Mouse (Mus musculus) G1E (cell line): ENCODE measurements around the gene Stard3. TPM values are rescaled to one million over a fixed set of nuclear protein-coding genes. Genes with fewer than 3 reads are reported as not detected.

ENCODE experiments used
- ATAC-seq: 2 replicates; pipeline ENCODE4 v1.8.0; 2016; ENCODE audit warnings: mild to moderate bottlenecking; ENCODE audit not compliant: insufficient number of reproducible peaks, poor library complexity, low FRiP score, severe bottlenecking; ENCODE audit errors: extremely low read depth
- DNase-seq: peaks from one replicate; pipeline ENCODE4 v3.0.0; 2012; ENCODE audit warnings: low spot score
- H3K27me3 ChIP-seq: 2 replicates; pipeline ENCODE4 v1.6.1; 2012; ENCODE audit warnings: mild to moderate bottlenecking, low read length, inconsistent platforms; ENCODE audit not compliant: insufficient read depth
- H3K36me3 ChIP-seq: replicated peaks from 2 replicates; pipeline ENCODE3; 2012; ENCODE audit warnings: mild to moderate bottlenecking, inconsistent platforms
- H3K4me1 ChIP-seq: 2 replicates; pipeline ENCODE4 v1.6.1; 2012; ENCODE audit warnings: low read depth, low read length, inconsistent platforms, mixed read lengths; ENCODE audit not compliant: insufficient read depth
- H3K4me3 ChIP-seq: 2 replicates; pipeline ENCODE4 v1.5.1; 2012; ENCODE audit warnings: low read depth, mild to moderate bottlenecking, inconsistent platforms, low read length, moderate library complexity, mixed read lengths
- H3K9me3 ChIP-seq: replicated peaks from 2 replicates; pipeline ENCODE4 v1.6.1; 2012; ENCODE audit warnings: inconsistent platforms
- CTCF ChIP-seq: IDR thresholded peaks from 2 replicates; pipeline ENCODE4 v1.5.1; 2012; ENCODE audit warnings: low read depth, low read length, inconsistent platforms, mixed read lengths
- GATA1 ChIP-seq: IDR thresholded peaks from 2 replicates; pipeline ENCODE4 v1.6.1; 2012; ENCODE audit warnings: borderline replicate concordance, low read length, inconsistent platforms, mixed read lengths
- GATA2 ChIP-seq: IDR thresholded peaks from 2 replicates; pipeline ENCODE4 v1.6.1; 2012; ENCODE audit warnings: low read depth, low read length, inconsistent platforms, borderline replicate concordance
- POLR2AphosphoS5 ChIP-seq: IDR thresholded peaks from 2 replicates; pipeline ENCODE4 v1.6.1; 2012; ENCODE audit warnings: low read depth, low read length, inconsistent platforms; ENCODE audit not compliant: insufficient replicate concordance
- TAL1 ChIP-seq: conservative IDR thresholded peaks from 2 replicates; pipeline ENCODE4 v1.6.1; 2012; ENCODE audit warnings: low read depth, low read length, inconsistent platforms, mixed read lengths
- polyA plus RNA-seq: library from polyadenylated mRNA; stranded (reverse); fragments of >175 nt; gene quantifications from 2 replicates; pipeline ENCODE4 v1.2.3, GENCODE M21; 2012
- total RNA-seq, 2 experiments: library from RNA; stranded (forward) in 1 of 2; stranded (reverse) in 1 of 2; fragments of 200-1000 nt in 1 of 2; fragments of >200 nt in 1 of 2; fragmentation: Nextera tagmentation in 1 of 2; gene quantifications; 2 replicates each; pipeline ENCODE4 v1.2.3; 2014 to 2017

Gene Stard3
- total and polyA plus RNA-seq, 3 experiments: 10.9 to 22.9 (median 18.5) TPM

GRCm38 (mm10) chr11:98360866-98361521 is 2.8 kb downstream of the Stard3 start:
- peaks cover 49% of the 10 kb centered on the region for H3K4me1 ChIP-seq
- H3K4me3 ChIP-seq: no peak overlapping the region
- no peaks in the 10 kb centered on the region for H3K9me3 ChIP-seq
- DNase-seq (no peak), ATAC-seq (no peak)
- TF ChIP-seq GATA2: no peak
- no peak for TF ChIP-seq CTCF
- TF ChIP-seq GATA1: no peak
- no peak for TF ChIP-seq TAL1
- no peak for TF ChIP-seq POLR2AphosphoS5
- peaks cover 58% of the 10 kb centered on the region for H3K36me3 ChIP-seq
- H3K27me3 ChIP-seq: no peaks in the 10 kb centered on the region

GRCm38 (mm10) chr11:98363817-98364216 is 5.6 kb downstream of the Stard3 start:
- H3K9me3 ChIP-seq: no peaks in the 10 kb centered on the region
- TF ChIP-seq CTCF: no peak
- DNase-seq: no peak
- H3K36me3 ChIP-seq: peaks cover 79% of the 10 kb centered on the region
- ATAC-seq: no peak
- H3K4me1 ChIP-seq: peaks cover 31% of the 10 kb centered on the region
- H3K4me3 ChIP-seq: no peak overlapping the region
- no peaks in the 10 kb centered on the region for H3K27me3 ChIP-seq

- H3K4me3 ChIP-seq: no peak overlapping the region
- TF ChIP-seq CTCF (no peak), TAL1 (no peak), POLR2AphosphoS5 (no peak)
- H3K9me3 ChIP-seq: no peaks in the 10 kb centered on the region
- DNase-seq (no peak), ATAC-seq (no peak)
- no peaks in the 10 kb centered on the region for H3K27me3 ChIP-seq
- peaks cover 82% of the 10 kb centered on the region for H3K36me3 ChIP-seq
- H3K4me1 ChIP-seq: peaks cover 26% of the 10 kb centered on the region
Observed at GRCm38 (mm10) chr11:98364410-98364809, 6.2 kb downstream of the Stard3 start.

- Histone ChIP-seq H3K4me3 (no peak overlapping the region), H3K9me3 (no peaks in the 10 kb centered on the region), H3K36me3 (peaks cover 80% of the 10 kb centered on the region), H3K27me3 (no peaks in the 10 kb centered on the region), H3K4me1 (peaks cover 10% of the 10 kb centered on the region)
- no peak for TF ChIP-seq CTCF
- no peak for TF ChIP-seq GATA1
- no peak for TF ChIP-seq TAL1
- DNase-seq (no peak), ATAC-seq (no peak)
Observed at GRCm38 (mm10) chr11:98366290-98366689, 8.1 kb downstream of the Stard3 start.

GRCm38 (mm10) chr11:98367171-98367862 is 9.1 kb downstream of the Stard3 start:
- H3K27me3 ChIP-seq: no peaks in the 10 kb centered on the region
- H3K4me1 ChIP-seq: peaks cover 11% of the 10 kb centered on the region
- ATAC-seq (no peak), DNase-seq (no peak)
- no peak for TF ChIP-seq CTCF
- no peak for TF ChIP-seq TAL1
- no peak for TF ChIP-seq GATA2
- no peak for TF ChIP-seq POLR2AphosphoS5
- no peak for TF ChIP-seq GATA1
- no peaks in the 10 kb centered on the region for H3K9me3 ChIP-seq
- H3K36me3 ChIP-seq: peaks cover 80% of the 10 kb centered on the region
- no peak overlapping the region for H3K4me3 ChIP-seq

DNA sequence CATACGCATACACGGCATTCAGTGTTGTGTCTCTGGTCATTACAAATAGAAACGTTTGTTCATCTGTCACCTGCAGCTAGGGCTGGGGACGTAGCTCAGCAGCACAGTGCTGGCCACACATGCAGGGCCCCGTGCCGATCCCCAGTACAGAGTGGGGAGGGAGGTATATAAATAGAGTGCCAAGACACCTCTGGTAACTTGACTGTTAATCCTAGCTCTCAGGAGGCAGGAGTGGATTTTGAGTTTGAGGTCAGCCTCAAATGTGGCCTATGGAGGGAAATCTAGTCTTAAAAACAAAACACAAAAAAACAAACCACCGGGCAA is 9.7 kb downstream of the Stard3 start:
- DNase-seq (no peak), ATAC-seq (no peak)
- peaks cover 11% of the 10 kb centered on the region for H3K4me1 ChIP-seq
- H3K36me3 ChIP-seq: peaks cover 80% of the 10 kb centered on the region
- H3K9me3 ChIP-seq: no peaks in the 10 kb centered on the region
- no peak overlapping the region for H3K4me3 ChIP-seq
- no peak for TF ChIP-seq GATA2
- no peak for TF ChIP-seq TAL1
- TF ChIP-seq GATA1: no peak
- TF ChIP-seq POLR2AphosphoS5: no peak
- TF ChIP-seq CTCF: no peak
- no peaks in the 10 kb centered on the region for H3K27me3 ChIP-seq

DNA sequence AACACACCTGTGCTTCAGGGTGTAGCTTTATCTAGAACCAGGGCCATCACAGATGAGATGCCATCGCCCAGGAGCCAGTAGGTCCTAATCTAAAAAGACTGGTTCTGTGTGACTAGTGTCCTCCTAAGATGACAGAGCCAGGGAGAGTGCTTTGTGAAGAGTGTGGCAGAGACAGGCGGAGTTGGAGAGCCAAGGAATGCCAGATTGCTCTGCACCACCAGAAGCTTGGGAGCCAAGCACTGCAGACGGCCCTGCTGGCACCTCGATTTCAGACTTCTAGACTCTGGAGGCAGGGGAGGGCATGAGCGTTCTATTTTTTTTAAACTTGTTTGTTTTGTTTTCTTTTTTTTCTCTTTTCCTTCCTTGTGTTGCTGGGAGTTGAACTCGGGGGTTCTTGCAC is 11.2 kb downstream of the Stard3 start:
- no peak overlapping the region for H3K4me3 ChIP-seq
- peaks cover 11% of the 10 kb centered on the region for H3K4me1 ChIP-seq
- no peak for ATAC-seq
- no peak for DNase-seq
- H3K9me3 ChIP-seq: no peaks in the 10 kb centered on the region
- H3K36me3 ChIP-seq: peaks cover 78% of the 10 kb centered on the region
- no peaks in the 10 kb centered on the region for H3K27me3 ChIP-seq
- TF ChIP-seq POLR2AphosphoS5 (no peak), GATA1 (no peak), CTCF (no peak), GATA2 (no peak), TAL1 (no peak)
